Mouse (Mus musculus) kidney, embryonic 14.5 days (tissue): Measurements from ENCODE around the gene Dnm2. TPM values are rescaled to one million over a fixed set of nuclear protein-coding genes. Genes with fewer than 3 reads are reported as not detected.

Source experiments
- ATAC-seq: fragments of 200-750 bp; cut with Nextera tagmentation; 2 replicates; pipeline ENCODE4 v1.8.0; 2017; ENCODE audit warnings: moderate number of reproducible peaks, mild to moderate bottlenecking, moderate TSS enrichment, moderate library complexity; ENCODE audit not compliant: low FRiP score, low TSS enrichment
- H3K27ac ChIP-seq: fragments of 300-500 bp; sonication (generic); 2 replicates; pipeline ENCODE4 v1.5.1; 2014; ENCODE audit warnings: low read depth, mild to moderate bottlenecking, low read length, moderate library complexity, mixed read lengths
- H3K27me3 ChIP-seq: fragments of 300-500 bp; sonication (generic); 2 replicates; pipeline ENCODE4 v1.6.1; 2014; ENCODE audit warnings: mild to moderate bottlenecking, low read length; ENCODE audit not compliant: control insufficient read depth, insufficient read depth
- H3K36me3 ChIP-seq: fragments of 300-500 bp; sonication (generic); 2 replicates; pipeline ENCODE4 v1.6.1; 2014; ENCODE audit warnings: low read length, mixed read lengths; ENCODE audit not compliant: control insufficient read depth, insufficient read depth
- H3K4me1 ChIP-seq: fragments of 300-500 bp; sonication (generic); 2 replicates; pipeline ENCODE4 v1.6.1; 2014; ENCODE audit warnings: low read length, mixed read lengths; ENCODE audit not compliant: control insufficient read depth, insufficient read depth
- H3K4me2 ChIP-seq: fragments of 300-500 bp; sonication (generic); replicated peaks from 2 replicates; pipeline ENCODE4 v1.6.1; 2014; ENCODE audit warnings: low read depth, mild to moderate bottlenecking, low read length
- H3K4me3 ChIP-seq: fragments of 300-500 bp; sonication (generic); 2 replicates; pipeline ENCODE4 v1.5.1; 2014; ENCODE audit warnings: mild to moderate bottlenecking, low read length
- H3K9ac ChIP-seq: fragments of 300-500 bp; sonication (generic); 2 replicates; pipeline ENCODE4 v1.6.1; 2014; ENCODE audit warnings: low read depth, mild to moderate bottlenecking, low read length, moderate library complexity
- H3K9me3 ChIP-seq: fragments of 300-500 bp; sonication (generic); 2 replicates; pipeline ENCODE4 v1.6.1; 2016; ENCODE audit warnings: low read length; ENCODE audit not compliant: control insufficient read depth
- WGBS: fragments of 180-500 bp; shearing (Covaris S2); extraction: QIAGEN DNeasy Blood & Tissue Kit; methylation state at CpG from one replicate; pipeline ENCODE4 v1.1.7; 2014; 5-methylcytosine and 5-hydroxymethylcytosine counted together
- polyA plus RNA-seq: library from polyadenylated mRNA; unstranded; fragments of >200 nt; fragmentation: Nextera tagmentation; extraction: Ambion mirVana; gene quantifications from 2 replicates; pipeline ENCODE4 v1.2.1, GENCODE M21; 2014

Gene Dnm2
- polyA plus RNA-seq, 1 experiment from 2014 or later, result 66.1 TPM

DNA sequence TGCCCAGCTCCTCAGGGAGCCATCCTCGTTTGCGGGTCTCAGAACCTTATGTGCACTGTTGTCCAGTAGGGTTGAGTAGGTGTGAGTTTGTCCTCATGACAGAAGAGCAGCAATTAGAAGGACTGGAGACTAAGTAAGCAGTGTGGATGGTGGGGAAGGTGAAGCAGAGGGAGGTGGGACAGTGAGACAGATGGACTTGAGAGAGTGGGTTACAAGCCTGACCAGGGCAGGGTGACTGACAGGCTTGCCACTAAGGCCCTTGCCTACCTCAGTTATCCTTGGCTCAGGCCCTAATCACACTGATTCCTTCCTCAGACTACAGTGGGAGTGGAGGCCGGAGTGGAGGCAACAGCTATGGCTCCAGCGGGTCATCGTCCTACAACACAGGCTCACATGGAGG is 21.0 kb upstream of the Dnm2 start:
- Histone ChIP-seq H3K9me3 (no peaks in the 10 kb centered on the region), H3K4me3 (no peak overlapping the region), H3K27ac (no peak overlapping the region), H3K27me3 (no peaks in the 10 kb centered on the region), H3K4me1 (no peaks in the 10 kb centered on the region), H3K36me3 (peaks cover 82% of the 10 kb centered on the region), H3K4me2 (no peak overlapping the region), H3K9ac (no peak overlapping the region)
- 96% methylated on average over 5 of the region's 5 CpGs for WGBS
- no peak for ATAC-seq

- Histone ChIP-seq H3K9me3 (no peaks in the 10 kb centered on the region), H3K4me1 (no peaks in the 10 kb centered on the region), H3K4me3 (no peak overlapping the region), H3K36me3 (peaks cover 64% of the 10 kb centered on the region), H3K27me3 (no peaks in the 10 kb centered on the region), H3K4me2 (no peak overlapping the region), H3K27ac (no peak overlapping the region), H3K9ac (no peak overlapping the region)
- no peak for ATAC-seq
- 66% methylated on average over 4 of the region's 4 CpGs for WGBS
These were observed 19.2 kb upstream of the Dnm2 start for GRCm38 (mm10) chr9:21405525-21405924.

GRCm38 (mm10) chr9:21407951-21408350 is 16.8 kb upstream of the Dnm2 start:
- ATAC-seq, result no peak
- Histone ChIP-seq H3K4me2 (no peak overlapping the region), H3K4me3 (no peak overlapping the region), H3K9me3 (no peaks in the 10 kb centered on the region), H3K36me3 (peaks cover 40% of the 10 kb centered on the region), H3K4me1 (peaks cover 5% of the 10 kb centered on the region; the same call in 1 of the 2 replicates), H3K27ac (no peak overlapping the region), H3K27me3 (no peaks in the 10 kb centered on the region), H3K9ac (no peak overlapping the region)
- 11% methylated on average over 4 of the region's 4 CpGs for WGBS

GRCm38 (mm10) chr9:21408624-21409023 is 16.1 kb upstream of the Dnm2 start:
- Histone ChIP-seq H3K4me2 (no peak overlapping the region), H3K27me3 (no peaks in the 10 kb centered on the region), H3K9me3 (no peaks in the 10 kb centered on the region), H3K4me1 (peaks cover 5% of the 10 kb centered on the region; the same call in 1 of the 2 replicates), H3K9ac (no peak overlapping the region), H3K36me3 (peaks cover 34% of the 10 kb centered on the region), H3K4me3 (no peak overlapping the region), H3K27ac (no peak overlapping the region)
- 77% methylated on average over 7 of the region's 7 CpGs for WGBS
- no peak for ATAC-seq

GRCm38 (mm10) chr9:21409592-21410317 is 15.0 kb upstream of the Dnm2 start:
- no peak overlapping the region for H3K9ac ChIP-seq
- peaks cover 5% of the 10 kb centered on the region; the same call in 1 of the 2 replicates for H3K4me1 ChIP-seq
- WGBS, result 32% methylated on average over 9 of the region's 9 CpGs
- no peak overlapping the region for H3K4me3 ChIP-seq
- H3K27ac ChIP-seq, result no peak overlapping the region
- H3K4me2 ChIP-seq, result no peak overlapping the region
- peaks cover 32% of the 10 kb centered on the region for H3K36me3 ChIP-seq
- H3K9me3 ChIP-seq, result no peaks in the 10 kb centered on the region
- ATAC-seq, result no peak
- no peaks in the 10 kb centered on the region for H3K27me3 ChIP-seq

GRCm38 (mm10) chr9:21411669-21412550 is 12.8 kb upstream of the Dnm2 start, which contains the start of gene Qtrt1:
Qtrt1 (plus strand) TSS chr9:21411837.
- Histone ChIP-seq H3K4me3 (peak within 1 kb of the TSS; percentile 67), H3K4me1 (peaks cover 5% of the 10 kb centered on the region; the same call in 1 of the 2 replicates), H3K9me3 (no peaks in the 10 kb centered on the region), H3K27ac (no peak within 1 kb of the TSS), H3K4me2 (peak within 1 kb of the TSS; percentile 78), H3K9ac (peak within 1 kb of the TSS; percentile 75), H3K27me3 (no peaks in the 10 kb centered on the region), H3K36me3 (peaks cover 18% of the 10 kb centered on the region)
- 1% methylated on average over 53 of the region's 53 CpGs for WGBS
- ATAC-seq, result peak; percentile 97

- Histone ChIP-seq H3K4me1 (no peaks in the 10 kb centered on the region), H3K9ac (no peak overlapping the region), H3K27ac (no peak overlapping the region), H3K4me2 (no peak overlapping the region), H3K36me3 (peaks cover 54% of the 10 kb centered on the region), H3K9me3 (no peaks in the 10 kb centered on the region), H3K27me3 (no peaks in the 10 kb centered on the region), H3K4me3 (no peak overlapping the region)
- peak; percentile 32; the same call in 1 of the 2 replicates for ATAC-seq
- 85% methylated on average over 2 of the region's 2 CpGs for whole genome bisulfite sequencing
These were observed 6.8 kb upstream of the Dnm2 start for GRCm38 (mm10) chr9:21417866-21418265.

DNA sequence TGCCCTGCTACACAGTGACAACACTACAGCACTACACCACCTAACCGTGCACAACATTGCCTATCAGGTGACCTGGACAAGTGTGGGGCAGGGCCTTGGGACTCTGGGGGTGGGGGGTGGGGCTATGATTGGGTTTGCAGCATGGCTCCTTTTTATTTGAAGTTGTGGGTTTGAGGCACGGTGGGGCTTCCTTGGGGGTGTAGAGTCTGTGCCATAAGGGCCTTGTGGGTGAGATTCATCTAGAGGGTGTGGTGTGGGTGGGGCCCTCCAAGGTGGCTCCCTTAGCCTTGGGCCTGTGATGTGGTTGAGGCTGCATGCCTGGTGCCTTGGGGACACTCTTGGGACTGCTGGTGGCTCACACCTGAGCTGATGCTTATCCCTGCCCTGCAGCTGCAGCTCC is 5.1 kb upstream of the Dnm2 start:
- Histone ChIP-seq H3K9ac (no peak overlapping the region), H3K9me3 (no peaks in the 10 kb centered on the region), H3K27me3 (no peaks in the 10 kb centered on the region), H3K4me1 (no peaks in the 10 kb centered on the region), H3K4me3 (no peak overlapping the region), H3K27ac (no peak overlapping the region), H3K36me3 (peaks cover 45% of the 10 kb centered on the region), H3K4me2 (no peak overlapping the region)
- ATAC-seq, result no peak
- 82% methylated on average over 2 of the region's 2 CpGs for WGBS

DNA sequence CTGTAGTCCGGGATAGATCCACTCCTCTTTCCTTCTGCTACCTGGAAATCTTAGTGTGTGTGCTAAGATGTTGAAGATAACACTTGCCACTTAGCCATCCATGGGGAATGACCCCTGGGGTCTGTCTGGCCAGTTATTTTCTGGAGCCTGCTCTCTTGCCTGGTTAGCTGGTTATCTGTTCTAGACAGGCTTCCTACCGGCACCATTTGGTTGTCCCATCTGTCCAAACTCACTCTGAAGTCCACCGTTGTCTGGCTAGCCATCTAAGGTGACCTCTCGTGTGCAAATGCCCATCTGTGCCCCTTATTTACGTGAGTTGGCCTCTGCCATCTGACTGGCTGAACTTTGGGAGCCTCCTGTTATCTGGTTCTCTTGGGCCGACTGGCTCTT is 843 bp downstream of the Dnm2 start:
- no peak for ATAC-seq
- 2% methylated on average over 6 of the region's 6 CpGs for WGBS

More for the DNA sequence above, 843 bp downstream of the Dnm2 start:
- peak overlapping the region; percentile 87; the same call in 1 of the 2 replicates for H3K27ac ChIP-seq
- H3K27me3 ChIP-seq, result no peaks in the 10 kb centered on the region
- peaks cover 20% of the 10 kb centered on the region for H3K4me1 ChIP-seq
- H3K4me3 ChIP-seq, result peak overlapping the region; percentile 98
- peaks cover 12% of the 10 kb centered on the region for H3K36me3 ChIP-seq
- H3K9me3 ChIP-seq, result no peaks in the 10 kb centered on the region
- peak overlapping the region; percentile 93 for H3K4me2 ChIP-seq
- peak overlapping the region; percentile 93 for H3K9ac ChIP-seq
